Mouse (Mus musculus) neural tube, embryonic 11.5 days (tissue): ENCODE results near the gene Atp1a2. TPM values are rescaled to one million over a fixed set of nuclear protein-coding genes. Genes with fewer than 3 reads are reported as not detected.

ENCODE experiments used
- ATAC-seq: fragments of 200-750 bp; cut with Nextera tagmentation; 2 replicates; pipeline ENCODE4 v1.8.0; 2017; ENCODE audit warnings: moderate number of reproducible peaks, mild to moderate bottlenecking, moderate TSS enrichment, moderate library complexity; ENCODE audit not compliant: insufficient read depth, low FRiP score, low TSS enrichment
- DNase-seq: peaks from one replicate; pipeline ENCODE4 v3.0.0-alpha.2; 2015; ENCODE audit warnings: low spot score
- H3K27ac ChIP-seq: fragments of 300-500 bp; sonication (generic); 2 replicates; pipeline ENCODE4 v1.5.1; 2014; ENCODE audit warnings: low read depth, mild to moderate bottlenecking, low read length
- H3K27me3 ChIP-seq: fragments of 300-500 bp; sonication (generic); 2 replicates; pipeline ENCODE4 v1.6.1; 2014; ENCODE audit warnings: mild to moderate bottlenecking, low read length, mixed read lengths; ENCODE audit not compliant: control insufficient read depth, insufficient read depth
- H3K36me3 ChIP-seq: fragments of 300-500 bp; sonication (generic); 2 replicates; pipeline ENCODE4 v1.6.1; 2014; ENCODE audit warnings: mild to moderate bottlenecking, low read length, moderate library complexity, mixed read lengths; ENCODE audit not compliant: control insufficient read depth, insufficient read depth
- H3K4me1 ChIP-seq: fragments of 300-500 bp; sonication (generic); 2 replicates; pipeline ENCODE4 v1.6.1; 2014; ENCODE audit warnings: low read length, mixed read lengths; ENCODE audit not compliant: control insufficient read depth, insufficient read depth
- H3K4me2 ChIP-seq: fragments of 300-500 bp; sonication (generic); 2 replicates; pipeline ENCODE4 v1.6.1; 2014; ENCODE audit warnings: low read depth, mild to moderate bottlenecking, moderate library complexity
- H3K4me3 ChIP-seq: fragments of 300-500 bp; sonication (generic); 2 replicates; pipeline ENCODE4 v1.5.1; 2014; ENCODE audit warnings: low read depth, low read length
- H3K9ac ChIP-seq: fragments of 300-500 bp; sonication (generic); 2 replicates; pipeline ENCODE4 v1.6.1; 2014; ENCODE audit warnings: mild to moderate bottlenecking, low read length
- H3K9me3 ChIP-seq: fragments of 300-500 bp; sonication (generic); 2 replicates; pipeline ENCODE4 v1.6.1; 2016; ENCODE audit warnings: low read length; ENCODE audit not compliant: control insufficient read depth
- WGBS: fragments of 180-500 bp; shearing (Covaris S2); extraction: QIAGEN DNeasy Blood & Tissue Kit; methylation state at CpG from one replicate; pipeline ENCODE4 v1.1.7; 2014; 5-methylcytosine and 5-hydroxymethylcytosine counted together
- polyA plus RNA-seq: library from polyadenylated mRNA; unstranded; fragments of >200 nt; fragmentation: Nextera tagmentation; extraction: Ambion mirVana; gene quantifications from 2 replicates; pipeline ENCODE4 v1.2.1, GENCODE M21; 2014

Gene Atp1a2
- polyA plus RNA-seq, 1 experiment from 2014 or later, result 1.3 TPM

GRCm38 (mm10) chr1:172337411-172338185, 39.7 kb upstream of the Atp1a2 start:
- Histone ChIP-seq H3K4me1 (no peaks in the 10 kb centered on the region), H3K27me3 (peaks cover 4% of the 10 kb centered on the region; the same call in 1 of the 2 replicates), H3K36me3 (no peaks in the 10 kb centered on the region), H3K4me2 (no peak overlapping the region), H3K27ac (no peak overlapping the region), H3K4me3 (no peak overlapping the region), H3K9ac (no peak overlapping the region), H3K9me3 (no peaks in the 10 kb centered on the region)
- WGBS, result 24% methylated on average over 2 of the region's 2 CpGs
- no peak for DNase-seq
- no peak for ATAC-seq

GRCm38 (mm10) chr1:172335804-172336203, 37.9 kb upstream of the Atp1a2 start:
- no peaks in the 10 kb centered on the region for H3K36me3 ChIP-seq
- no peak overlapping the region for H3K4me3 ChIP-seq
- no peak overlapping the region for H3K9ac ChIP-seq
- DNase-seq (no peak), ATAC-seq (no peak)
- H3K9me3 ChIP-seq, result no peaks in the 10 kb centered on the region
- WGBS, result 80% methylated on average over 15 of the region's 15 CpGs
- no peaks in the 10 kb centered on the region for H3K27me3 ChIP-seq
- no peak overlapping the region for H3K4me2 ChIP-seq
- no peak overlapping the region for H3K27ac ChIP-seq
- H3K4me1 ChIP-seq, result no peaks in the 10 kb centered on the region

- Histone ChIP-seq H3K4me3 (no peak overlapping the region), H3K4me1 (peaks cover 7% of the 10 kb centered on the region; the same call in 1 of the 2 replicates), H3K27me3 (no peaks in the 10 kb centered on the region), H3K9me3 (no peaks in the 10 kb centered on the region), H3K36me3 (no peaks in the 10 kb centered on the region), H3K4me2 (no peak overlapping the region), H3K27ac (no peak overlapping the region), H3K9ac (no peak overlapping the region)
- 19% methylated on average over 3 of the region's 3 CpGs for WGBS
- ATAC-seq (no peak), DNase-seq (peak; percentile 11)
Observed at GRCm38 (mm10) chr1:172333512-172333911, 35.6 kb upstream of the Atp1a2 start.

GRCm38 (mm10) chr1:172332925-172333324, 35.1 kb upstream of the Atp1a2 start:
- Histone ChIP-seq H3K27me3 (0 out of 2 replicates have a peak, but pooled peaks cover under 1% of the 10 kb centered on the region), H3K4me2 (no peak overlapping the region), H3K36me3 (no peaks in the 10 kb centered on the region), H3K9me3 (no peaks in the 10 kb centered on the region), H3K9ac (no peak overlapping the region), H3K4me1 (peaks cover 7% of the 10 kb centered on the region; the same call in 1 of the 2 replicates), H3K27ac (no peak overlapping the region), H3K4me3 (no peak overlapping the region)
- 83% methylated on average over 2 of the region's 2 CpGs for WGBS
- DNase-seq (no peak), ATAC-seq (no peak)

- peaks cover 2% of the 10 kb centered on the region; the same call in 1 of the 2 replicates for H3K27me3 ChIP-seq
- no peak for ATAC-seq
Observed at GRCm38 (mm10) chr1:172331422-172331947, 33.6 kb upstream of the Atp1a2 start.

GRCm38 (mm10) chr1:172329616-172330015, 31.8 kb upstream of the Atp1a2 start:
- H3K9ac ChIP-seq, result no peak overlapping the region; the same call in 1 of the 2 replicates
- H3K9me3 ChIP-seq, result no peaks in the 10 kb centered on the region
- peaks cover 16% of the 10 kb centered on the region for H3K27me3 ChIP-seq
- WGBS, result 77% methylated on average over 6 of the region's 6 CpGs
- no peak overlapping the region for H3K27ac ChIP-seq
- H3K4me3 ChIP-seq, result no peak overlapping the region
- peaks cover 7% of the 10 kb centered on the region; the same call in 1 of the 2 replicates for H3K4me1 ChIP-seq
- peak overlapping the region; percentile 24; the same call in 1 of the 2 replicates for H3K4me2 ChIP-seq
- ATAC-seq (no peak), DNase-seq (no peak)
- no peaks in the 10 kb centered on the region for H3K36me3 ChIP-seq

More at GRCm38 (mm10) chr1:172331422-172331947, 33.6 kb upstream of the Atp1a2 start:
- H3K4me1 ChIP-seq, result peaks cover 7% of the 10 kb centered on the region; the same call in 1 of the 2 replicates
- H3K36me3 ChIP-seq, result no peaks in the 10 kb centered on the region
- H3K9me3 ChIP-seq, result no peaks in the 10 kb centered on the region
- DNase-seq, result peak; percentile 8
- H3K9ac ChIP-seq, result no peak overlapping the region
- no peak overlapping the region for H3K4me3 ChIP-seq
- 73% methylated on average over 8 of the region's 8 CpGs for WGBS
- no peak overlapping the region for H3K27ac ChIP-seq
- no peak overlapping the region for H3K4me2 ChIP-seq

GRCm38 (mm10) chr1:172329131-172329530, 31.3 kb upstream of the Atp1a2 start, which contains the start of gene Kcnj9:
TSS of gene Kcnj9 (minus strand) at chr1:172329318.
- no peaks in the 10 kb centered on the region for H3K36me3 ChIP-seq
- WGBS, result 31% methylated on average over 9 of the region's 9 CpGs
- H3K9me3 ChIP-seq, result no peaks in the 10 kb centered on the region
- no peak within 1 kb of the TSS for H3K27ac ChIP-seq
- H3K4me1 ChIP-seq, result peaks cover 7% of the 10 kb centered on the region; the same call in 1 of the 2 replicates
- peak within 1 kb of the TSS; percentile 24 for H3K4me2 ChIP-seq
- peak within 1 kb of the TSS; percentile 10 for H3K9ac ChIP-seq
- DNase-seq (peak; percentile 35), ATAC-seq (peak; percentile 64; the same call in 1 of the 2 replicates)
- no peak within 1 kb of the TSS for H3K4me3 ChIP-seq
- H3K27me3 ChIP-seq, result peaks cover 16% of the 10 kb centered on the region

- Histone ChIP-seq H3K27ac (no peak overlapping the region), H3K4me2 (no peak overlapping the region)
Observed at GRCm38 (mm10) chr1:172328461-172328860, 30.6 kb upstream of the Atp1a2 start.

More at GRCm38 (mm10) chr1:172328461-172328860, 30.6 kb upstream of the Atp1a2 start:
- WGBS, result 84% methylated on average over 7 of the region's 7 CpGs
- DNase-seq (no peak), ATAC-seq (no peak)
- Histone ChIP-seq H3K27me3 (peaks cover 16% of the 10 kb centered on the region), H3K36me3 (no peaks in the 10 kb centered on the region), H3K9me3 (no peaks in the 10 kb centered on the region), H3K4me3 (no peak overlapping the region), H3K9ac (no peak overlapping the region), H3K4me1 (peaks cover 7% of the 10 kb centered on the region; the same call in 1 of the 2 replicates)
